Mouse (Mus musculus) neural tube, embryonic 14.5 days (tissue): ENCODE measurements around the gene Mmp15. TPM values are rescaled to one million over a fixed set of nuclear protein-coding genes. Genes with fewer than 3 reads are reported as not detected.

ENCODE experiments used
- ATAC-seq: fragments of 200-750 bp; cut with Nextera tagmentation; 2 replicates; pipeline ENCODE4 v1.8.0; 2017; ENCODE audit warnings: low read depth, mild to moderate bottlenecking, moderate TSS enrichment, moderate library complexity
- H3K27ac ChIP-seq: fragments of 300-500 bp; sonication (generic); 2 replicates; pipeline ENCODE4 v1.5.1; 2014; ENCODE audit warnings: low read depth, mild to moderate bottlenecking, control low read depth, low read length, moderate library complexity, mixed read lengths
- H3K27me3 ChIP-seq: fragments of 300-500 bp; sonication (generic); 2 replicates; pipeline ENCODE4 v1.6.1; 2014; ENCODE audit warnings: low read length; ENCODE audit not compliant: control insufficient read depth, insufficient read depth
- H3K36me3 ChIP-seq: fragments of 300-500 bp; sonication (generic); 2 replicates; pipeline ENCODE4 v1.6.1; 2014; ENCODE audit warnings: low read length, mixed read lengths; ENCODE audit not compliant: control insufficient read depth, insufficient read depth
- H3K4me1 ChIP-seq: fragments of 300-500 bp; sonication (generic); 2 replicates; pipeline ENCODE4 v1.6.1; 2014; ENCODE audit warnings: low read length; ENCODE audit not compliant: control insufficient read depth, insufficient read depth
- H3K4me2 ChIP-seq: fragments of 300-500 bp; sonication (generic); 2 replicates; pipeline ENCODE4 v1.6.1; 2014; ENCODE audit warnings: mild to moderate bottlenecking, low read depth, low read length, control low read depth
- H3K4me3 ChIP-seq: fragments of 300-500 bp; sonication (generic); 2 replicates; pipeline ENCODE4 v1.5.1; 2014; ENCODE audit warnings: low read depth, low read length, control low read depth, mixed read lengths
- H3K9ac ChIP-seq: fragments of 300-500 bp; sonication (generic); replicated peaks from 2 replicates; pipeline ENCODE4 v1.6.1; 2014; ENCODE audit warnings: low read depth, mild to moderate bottlenecking, control low read depth, low read length, mixed read lengths
- H3K9me3 ChIP-seq: fragments of 300-500 bp; sonication (generic); 2 replicates; pipeline ENCODE4 v1.6.1; 2016; ENCODE audit warnings: low read length; ENCODE audit not compliant: control insufficient read depth
- WGBS: fragments of 180-500 bp; shearing (Covaris S2); extraction: QIAGEN DNeasy Blood & Tissue Kit; methylation state at CpG from one replicate; pipeline ENCODE4 v1.1.7; 2014; 5-methylcytosine and 5-hydroxymethylcytosine counted together
- polyA plus RNA-seq: library from polyadenylated mRNA; unstranded; fragments of >200 nt; fragmentation: Nextera tagmentation; extraction: Ambion mirVana; gene quantifications from 2 replicates; pipeline ENCODE4 v1.2.1, GENCODE M21; 2014

The Mmp15 gene
- polyA plus RNA-seq, 1 experiment from 2014 or later, result 19.6 TPM

DNA sequence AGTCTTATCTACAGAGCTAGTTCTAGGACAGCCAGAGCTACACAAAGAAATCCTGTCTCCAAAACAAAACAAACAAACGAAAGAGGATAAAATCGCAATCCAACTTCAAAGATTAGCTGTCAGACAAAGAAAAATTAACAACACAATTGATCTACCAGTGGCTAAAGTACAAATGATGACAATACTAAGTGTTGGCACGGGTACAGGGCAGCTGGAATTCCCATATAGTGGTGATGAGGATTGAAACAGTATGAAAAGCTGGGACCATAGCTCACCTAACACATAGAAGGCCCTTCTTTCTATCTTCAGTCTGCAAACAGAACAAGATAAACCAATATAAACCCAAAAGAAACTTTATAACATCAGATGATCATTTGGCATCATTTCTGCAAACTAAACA lies 29.5 kb downstream of the Mmp15 start:
- H3K27ac ChIP-seq, result no peak overlapping the region
- ATAC-seq, result no peak
- H3K4me3 ChIP-seq, result no peak overlapping the region
- WGBS, result 87% methylated on average over 3 of the region's 3 CpGs
- H3K9me3 ChIP-seq, result no peaks in the 10 kb centered on the region
- H3K36me3 ChIP-seq, result no peaks in the 10 kb centered on the region
- H3K27me3 ChIP-seq, result no peaks in the 10 kb centered on the region
- no peaks in the 10 kb centered on the region for H3K4me1 ChIP-seq
- no peak overlapping the region for H3K9ac ChIP-seq
- no peak overlapping the region for H3K4me2 ChIP-seq

DNA sequence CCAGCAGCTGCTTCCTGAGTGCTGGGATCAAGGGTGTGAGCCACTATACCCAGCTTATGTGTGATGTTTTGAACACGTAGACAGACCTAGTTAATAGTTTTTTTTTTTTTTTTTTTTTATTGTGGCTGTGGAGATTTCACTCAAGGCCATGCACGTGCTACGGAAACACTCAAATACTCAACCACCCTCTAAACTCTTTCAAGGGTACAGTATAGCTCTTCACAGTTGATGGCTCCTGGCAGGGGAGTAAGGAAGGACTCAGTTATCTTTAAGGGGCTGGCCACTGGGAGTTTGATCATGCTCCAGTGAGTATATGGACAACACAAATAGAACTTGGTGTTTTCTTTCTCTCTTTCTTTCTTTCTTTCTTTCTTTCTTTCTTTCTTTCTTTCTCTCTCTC lies 32.4 kb downstream of the Mmp15 start:
- Histone ChIP-seq H3K27me3 (no peaks in the 10 kb centered on the region), H3K4me3 (no peak overlapping the region), H3K9me3 (no peaks in the 10 kb centered on the region), H3K9ac (no peak overlapping the region), H3K4me1 (no peaks in the 10 kb centered on the region), H3K4me2 (no peak overlapping the region), H3K27ac (no peak overlapping the region), H3K36me3 (no peaks in the 10 kb centered on the region)
- 95% methylated on average over 3 of the region's 3 CpGs for WGBS
- ATAC-seq, result no peak

- Histone ChIP-seq H3K9ac (no peak overlapping the region), H3K9me3 (no peaks in the 10 kb centered on the region), H3K4me1 (no peaks in the 10 kb centered on the region), H3K4me2 (no peak overlapping the region), H3K27ac (no peak overlapping the region), H3K27me3 (no peaks in the 10 kb centered on the region), H3K36me3 (no peaks in the 10 kb centered on the region), H3K4me3 (no peak overlapping the region)
- WGBS, result 83% methylated on average over 5 of the region's 5 CpGs
- ATAC-seq, result no peak
Observed at GRCm38 (mm10) chr8:95386037-95386436, 34.0 kb downstream of the Mmp15 start.

DNA sequence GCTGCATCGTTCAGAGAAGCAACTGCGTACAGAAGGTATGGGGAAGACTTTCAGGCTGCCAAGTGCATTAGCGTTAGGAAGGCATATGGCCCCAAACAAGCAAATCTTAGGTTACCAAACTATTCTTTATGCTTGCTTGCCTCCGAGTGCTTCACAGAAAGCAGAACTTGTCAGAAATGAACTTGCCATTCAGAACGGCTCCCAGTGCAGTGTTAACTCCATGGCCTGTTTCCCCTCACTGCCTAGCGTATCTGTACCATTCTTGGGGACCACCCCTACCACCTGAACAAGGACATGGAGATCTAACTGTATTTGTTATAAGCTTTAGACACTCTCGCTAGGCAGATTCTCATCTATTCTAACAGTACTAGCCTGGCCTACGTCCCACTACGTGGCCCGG lies 35.2 kb downstream of the Mmp15 start:
- 93% methylated on average over 10 of the region's 10 CpGs for WGBS
- Histone ChIP-seq H3K9ac (no peak overlapping the region), H3K36me3 (no peaks in the 10 kb centered on the region)

DNA sequence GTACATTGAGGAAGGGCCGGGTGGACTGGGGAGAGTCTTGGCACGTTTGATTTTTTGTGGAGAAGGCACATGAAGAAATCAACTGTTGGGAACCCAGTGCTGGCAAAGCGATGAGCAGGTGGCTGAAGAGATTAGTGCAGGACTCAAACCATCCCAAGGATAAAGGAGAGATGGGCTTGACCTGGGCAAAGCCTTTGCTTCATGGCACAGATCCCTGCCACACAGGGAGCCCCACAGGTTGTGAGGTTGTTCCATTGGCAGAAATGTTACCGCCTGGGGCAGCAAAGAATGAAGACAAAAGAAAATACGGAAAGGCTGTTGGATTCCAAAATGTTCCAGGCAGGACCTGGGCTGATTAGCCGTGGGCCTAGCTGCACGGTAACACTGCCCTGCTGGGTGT lies 35.9 kb downstream of the Mmp15 start:
- Histone ChIP-seq H3K9me3 (no peaks in the 10 kb centered on the region), H3K4me3 (no peak overlapping the region), H3K36me3 (no peaks in the 10 kb centered on the region), H3K27ac (no peak overlapping the region), H3K9ac (no peak overlapping the region), H3K27me3 (no peaks in the 10 kb centered on the region), H3K4me2 (no peak overlapping the region), H3K4me1 (no peaks in the 10 kb centered on the region)
- WGBS, result 84% methylated on average over 7 of the region's 7 CpGs
- no peak for ATAC-seq

More for the DNA sequence above, 35.2 kb downstream of the Mmp15 start:
- Histone ChIP-seq H3K4me3 (no peak overlapping the region), H3K27ac (no peak overlapping the region), H3K4me1 (no peaks in the 10 kb centered on the region), H3K4me2 (no peak overlapping the region), H3K9me3 (no peaks in the 10 kb centered on the region), H3K27me3 (no peaks in the 10 kb centered on the region)
- ATAC-seq, result no peak

DNA sequence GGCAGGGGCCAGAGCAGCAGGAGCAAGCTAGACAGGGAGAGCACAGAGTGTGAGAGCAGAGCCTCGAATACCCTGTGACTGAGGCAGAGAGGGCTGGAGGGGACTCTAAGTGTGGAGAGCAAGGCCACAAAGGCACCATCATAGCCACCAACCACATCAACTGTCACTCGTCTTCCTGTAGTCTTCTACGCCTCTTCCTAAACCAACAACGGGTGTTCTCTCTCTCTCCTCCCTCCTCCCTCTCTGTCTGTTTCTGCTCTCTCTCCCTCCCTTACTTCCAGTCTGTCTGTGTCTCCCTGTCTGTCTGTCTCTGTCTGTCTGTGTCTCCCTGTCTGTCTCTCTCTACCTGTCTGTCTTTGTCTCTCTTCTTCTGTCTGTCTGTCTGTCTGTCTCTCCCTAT lies 38.2 kb downstream of the Mmp15 start:
- 68% methylated on average over 4 of the region's 4 CpGs for WGBS
- Histone ChIP-seq H3K27ac (no peak overlapping the region), H3K4me1 (no peaks in the 10 kb centered on the region), H3K36me3 (no peaks in the 10 kb centered on the region), H3K9me3 (no peaks in the 10 kb centered on the region), H3K4me2 (no peak overlapping the region), H3K4me3 (no peak overlapping the region), H3K9ac (no peak overlapping the region), H3K27me3 (no peaks in the 10 kb centered on the region)
- ATAC-seq, result no peak

- no peaks in the 10 kb centered on the region for H3K4me1 ChIP-seq
- no peak overlapping the region for H3K27ac ChIP-seq
- H3K9ac ChIP-seq, result no peak overlapping the region
- no peaks in the 10 kb centered on the region for H3K9me3 ChIP-seq
- ATAC-seq, result no peak
- H3K4me3 ChIP-seq, result no peak overlapping the region
- no peak overlapping the region for H3K4me2 ChIP-seq
- 83% methylated on average over 7 of the region's 7 CpGs for WGBS
- no peaks in the 10 kb centered on the region for H3K27me3 ChIP-seq
- no peaks in the 10 kb centered on the region for H3K36me3 ChIP-seq
Observed at GRCm38 (mm10) chr8:95391101-95391500, 39.0 kb downstream of the Mmp15 start.

GRCm38 (mm10) chr8:95392604-95393003 lies 40.5 kb downstream of the Mmp15 start:
- Histone ChIP-seq H3K9ac (no peak overlapping the region), H3K9me3 (no peaks in the 10 kb centered on the region), H3K4me1 (peaks cover 3% of the 10 kb centered on the region; the same call in 1 of the 2 replicates), H3K27me3 (no peaks in the 10 kb centered on the region), H3K36me3 (no peaks in the 10 kb centered on the region), H3K27ac (no peak overlapping the region), H3K4me3 (no peak overlapping the region), H3K4me2 (no peak overlapping the region)
- 77% methylated on average over 5 of the region's 5 CpGs for WGBS
- ATAC-seq, result no peak

DNA sequence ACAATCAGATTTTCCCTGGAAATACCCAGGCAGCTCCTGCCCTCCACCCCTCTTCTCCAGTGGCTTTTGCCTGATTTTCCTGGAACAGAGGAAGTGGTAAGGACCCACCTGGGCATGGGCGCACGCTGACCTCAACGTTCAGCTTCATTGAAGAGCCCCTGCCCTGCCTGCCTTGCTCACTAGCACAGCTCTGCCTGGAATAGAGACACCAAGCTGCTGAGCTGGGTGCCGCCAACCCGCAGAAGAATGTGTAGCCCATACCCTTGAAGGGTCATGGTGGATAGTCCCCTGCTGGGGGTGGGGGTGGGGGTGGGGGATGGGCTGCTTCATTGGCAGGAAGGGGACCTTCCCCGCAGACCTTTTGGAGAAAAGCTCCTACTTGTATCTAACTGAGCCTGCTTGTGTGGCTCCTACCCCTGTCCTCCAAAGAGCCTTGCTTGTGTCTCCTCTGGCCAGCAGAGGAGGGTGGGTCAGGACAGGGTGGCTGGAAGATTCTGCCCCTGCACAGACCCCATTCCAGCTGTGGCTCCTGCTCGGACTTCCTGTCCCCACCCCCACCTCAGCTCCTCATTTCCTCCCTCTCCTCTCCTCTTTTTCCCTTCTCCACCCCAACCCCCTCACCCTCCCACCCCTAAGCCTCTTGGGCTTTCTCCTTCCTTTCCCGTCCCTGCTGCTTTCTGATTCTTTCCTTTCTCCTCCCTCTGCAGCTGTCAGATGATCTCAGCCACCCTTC lies 43.3 kb downstream of the Mmp15 start:
- Histone ChIP-seq H3K4me3 (no peak overlapping the region), H3K27ac (no peak overlapping the region), H3K4me1 (peaks cover 3% of the 10 kb centered on the region; the same call in 1 of the 2 replicates), H3K27me3 (no peaks in the 10 kb centered on the region), H3K9me3 (no peaks in the 10 kb centered on the region), H3K4me2 (no peak overlapping the region), H3K36me3 (no peaks in the 10 kb centered on the region), H3K9ac (no peak overlapping the region)
- ATAC-seq, result no peak
- WGBS, result 54% methylated on average over 8 of the region's 8 CpGs
